Mouse (Mus musculus) MEL (cell line): Measurements from ENCODE around the gene Ipo7. TPM values are rescaled to one million over a fixed set of nuclear protein-coding genes. Genes with fewer than 3 reads are reported as not detected.

Experiments
- DNase-seq: peaks from one replicate; pipeline ENCODE4 v3.0.0; 2011; ENCODE audit warnings: low read depth, low spot score
- H3K27ac ChIP-seq: 2 replicates; pipeline ENCODE4 v1.5.1; 2012; ENCODE audit warnings: low read depth, mild to moderate bottlenecking, control low read depth, low read length, moderate library complexity; ENCODE audit not compliant: control insufficient read depth
- H3K27me3 ChIP-seq, 2 experiments: fragments of 150-350 bp in 1 of 2; sonication (generic) in 1 of 2; 2 replicates each; pipeline ENCODE4 v1.6.1; 2012; ENCODE audit warnings: low read length in 2 of 2, mild to moderate bottlenecking in 2 of 2, improper control_type of control experiment in 1 of 2, moderate library complexity in 1 of 2; ENCODE audit not compliant: insufficient read depth in 2 of 2, control insufficient read depth in 1 of 2
- H3K36me3 ChIP-seq, 2 experiments: 2 replicates each; pipeline ENCODE4 v1.6.1; 2012 to 2014; ENCODE audit warnings: low read length in 2 of 2, improper control_type of control experiment in 1 of 2, inconsistent platforms in 1 of 2, mild to moderate bottlenecking in 1 of 2; ENCODE audit not compliant: insufficient read depth in 2 of 2, control insufficient read depth in 1 of 2
- H3K4me1 ChIP-seq, 2 experiments: fragments of 150-350 bp in 1 of 2; sonication (generic) in 1 of 2; 2 replicates each; pipeline ENCODE4 v1.6.1; 2012; ENCODE audit warnings: low read length in 2 of 2, improper control_type of control experiment in 1 of 2, mild to moderate bottlenecking in 1 of 2; ENCODE audit not compliant: insufficient read depth in 2 of 2, control insufficient read depth in 1 of 2
- H3K4me3 ChIP-seq, 2 experiments: fragments of 150-350 bp in 1 of 2; sonication (generic) in 1 of 2; 2 replicates each; pipeline ENCODE4 v1.5.1; 2012; ENCODE audit warnings: low read depth in 2 of 2, low read length in 2 of 2, mild to moderate bottlenecking in 2 of 2, moderate library complexity in 2 of 2, control low read depth in 1 of 2, improper control_type of control experiment in 1 of 2; ENCODE audit not compliant: control insufficient read depth in 1 of 2, insufficient read depth in 1 of 2
- H3K79me2 ChIP-seq: 2 replicates; pipeline ENCODE4 v1.6.1; 2012; ENCODE audit warnings: mild to moderate bottlenecking, low read length, moderate library complexity; ENCODE audit not compliant: control insufficient read depth, poor library complexity, insufficient read depth
- H3K9ac ChIP-seq: 2 replicates; pipeline ENCODE4 v1.6.1; 2012; ENCODE audit warnings: low read depth, mild to moderate bottlenecking, control low read depth, low read length, moderate library complexity; ENCODE audit not compliant: control insufficient read depth, poor library complexity, severe bottlenecking
- H3K9me3 ChIP-seq: fragments of 150-350 bp; sonication (generic); replicated peaks from 2 replicates; pipeline ENCODE4 v1.6.1; 2012; ENCODE audit warnings: mild to moderate bottlenecking, low read length, improper control_type of control experiment, moderate library complexity; ENCODE audit not compliant: insufficient read depth
- CHD1 ChIP-seq: IDR thresholded peaks from 2 replicates; pipeline ENCODE4 v1.6.1; 2012; ENCODE audit warnings: low read depth, mild to moderate bottlenecking, inconsistent platforms, low read length, improper control_type of control experiment
- CHD2 ChIP-seq: IDR thresholded peaks from 2 replicates; pipeline ENCODE4 v1.6.1; 2011; ENCODE audit warnings: low read length, improper control_type of control experiment
- E2F4 ChIP-seq: IDR thresholded peaks from 2 replicates; pipeline ENCODE4 v1.6.1; 2011; ENCODE audit warnings: low read depth, low read length, improper control_type of control experiment, borderline replicate concordance
- GATA1 ChIP-seq: IDR thresholded peaks from 2 replicates; pipeline ENCODE4 v1.6.1; 2011; ENCODE audit warnings: low read depth, low read length, improper control_type of control experiment
- HCFC1 ChIP-seq: IDR thresholded peaks from 2 replicates; pipeline ENCODE4 v1.6.1; 2012; ENCODE audit warnings: low read depth, mild to moderate bottlenecking, inconsistent platforms, low read length, improper control_type of control experiment, moderate library complexity
- MAX ChIP-seq: IDR thresholded peaks from 2 replicates; pipeline ENCODE4 v1.6.1; 2011; ENCODE audit warnings: low read length, improper control_type of control experiment
- MAZ ChIP-seq: IDR thresholded peaks from 2 replicates; pipeline ENCODE4 v1.6.1; 2012; ENCODE audit warnings: low read depth, mild to moderate bottlenecking, inconsistent platforms, low read length, improper control_type of control experiment
- MYC ChIP-seq: IDR thresholded peaks from 2 replicates; pipeline ENCODE4 v1.6.1; 2011; ENCODE audit warnings: low read depth, mild to moderate bottlenecking, low read length, improper control_type of control experiment, moderate library complexity
- NELFE ChIP-seq: IDR thresholded peaks from 2 replicates; pipeline ENCODE4 v1.6.1; 2011; ENCODE audit warnings: low read depth, low read length, improper control_type of control experiment
- NRF1 ChIP-seq: IDR thresholded peaks from 2 replicates; pipeline ENCODE4 v1.6.1; 2014; ENCODE audit warnings: low read depth, mild to moderate bottlenecking, inconsistent platforms, low read length, improper control_type of control experiment, moderate library complexity; ENCODE audit not compliant: poor library complexity, insufficient read depth, severe bottlenecking
- POLR2A ChIP-seq, 2 experiments: IDR thresholded peaks; 2 replicates each; pipeline ENCODE4 v1.6.1; 2011 to 2012; ENCODE audit warnings: low read length in 2 of 2, mild to moderate bottlenecking in 2 of 2, control low read depth in 1 of 2, improper control_type of control experiment in 1 of 2, low read depth in 1 of 2, moderate library complexity in 1 of 2; ENCODE audit not compliant: control insufficient read depth in 1 of 2, insufficient read depth in 1 of 2, poor library complexity in 1 of 2
- RAD21 ChIP-seq: IDR thresholded peaks from 2 replicates; pipeline ENCODE4 v1.6.1; 2011; ENCODE audit warnings: mild to moderate bottlenecking, low read depth, low read length, improper control_type of control experiment
- RCOR1 ChIP-seq: IDR thresholded peaks from 2 replicates; pipeline ENCODE4 v1.6.1; 2012; ENCODE audit warnings: low read depth, mild to moderate bottlenecking, inconsistent platforms, low read length, improper control_type of control experiment
- SMC3 ChIP-seq: IDR thresholded peaks from 2 replicates; pipeline ENCODE4 v1.6.1; 2011; ENCODE audit warnings: low read depth, low read length, improper control_type of control experiment
- USF2 ChIP-seq, 2 experiments: IDR thresholded peaks; 2 replicates each; pipeline ENCODE4 v1.6.1; 2011 to 2012; ENCODE audit warnings: improper control_type of control experiment in 2 of 2, low read length in 2 of 2, borderline replicate concordance in 1 of 2, inconsistent platforms in 1 of 2, low read depth in 1 of 2, mild to moderate bottlenecking in 1 of 2; ENCODE audit not compliant: insufficient read depth in 1 of 2
- ZC3H11A ChIP-seq: IDR thresholded peaks from 2 replicates; pipeline ENCODE4 v1.6.1; 2012; ENCODE audit warnings: low read depth, mild to moderate bottlenecking, inconsistent platforms, low read length, improper control_type of control experiment
- ZKSCAN1 ChIP-seq: IDR thresholded peaks from 2 replicates; pipeline ENCODE4 v1.6.1; 2012; ENCODE audit warnings: low read depth, mild to moderate bottlenecking, inconsistent platforms, low read length, improper control_type of control experiment, moderate library complexity
- ZMIZ1 ChIP-seq: IDR thresholded peaks from 2 replicates; pipeline ENCODE4 v1.6.1; 2012; ENCODE audit warnings: low read depth, mild to moderate bottlenecking, inconsistent platforms, low read length, improper control_type of control experiment, moderate library complexity
- polyA plus RNA-seq, 2 experiments: library from polyadenylated mRNA; stranded (reverse) in 1 of 2; unstranded in 1 of 2; fragments of >175 nt in 1 of 2; fragments of >200 nt in 1 of 2; gene quantifications; 2 replicates each; pipeline versions ENCODE4 v1.2.1 to v1.2.4; 2012; ENCODE audit warnings: low replicate concordance in 2 of 2, low read depth in 1 of 2; ENCODE audit not compliant: insufficient read length in 2 of 2, insufficient read depth in 1 of 2, missing spikeins in 1 of 2
- total RNA-seq: library from RNA; depleted of rRNA; stranded (reverse); fragments of 300-350 nt; gene quantifications from 2 replicates; pipeline ENCODE4 v1.2.3, GENCODE M21; 2012

Gene Ipo7
- total and polyA plus RNA-seq, 3 experiments = 111 to 172 (median 145) TPM

DNA sequence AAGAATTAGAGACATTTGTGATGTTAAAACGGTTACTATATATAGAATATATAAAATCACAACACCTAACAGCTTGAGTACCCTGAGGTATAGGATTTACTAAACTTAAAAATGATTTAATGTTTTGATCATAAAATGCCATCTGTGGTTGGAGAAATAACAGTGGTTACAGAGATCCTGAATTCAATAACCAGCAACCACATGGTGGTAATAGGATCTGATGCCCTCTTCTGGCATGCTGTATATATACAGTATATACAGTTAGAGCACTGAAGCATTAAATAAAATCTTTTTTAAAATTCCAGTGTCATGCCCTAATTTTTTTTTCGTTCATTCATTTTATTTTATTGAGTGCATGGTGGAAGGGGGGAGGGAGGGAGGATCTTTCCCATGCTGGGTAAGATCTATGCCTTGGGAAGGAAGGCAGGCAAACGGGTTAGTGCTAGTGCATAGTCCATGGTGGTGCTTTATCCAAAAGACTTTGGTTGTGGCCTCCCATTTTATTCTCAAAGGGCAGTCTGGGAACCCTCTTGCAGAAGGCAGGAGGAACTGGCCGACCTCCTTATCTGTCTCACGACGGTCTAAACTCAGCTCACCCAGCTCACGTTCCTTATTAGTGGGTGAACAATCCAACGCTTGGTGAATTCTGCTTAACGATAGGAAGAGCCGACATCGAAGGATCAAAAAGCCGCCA is 41.2 kb downstream of the Ipo7 start (continued):
- TF ChIP-seq GATA1 (no peak; the same call in 1 of the 2 replicates), USF2 (IDR thresholded peaks at IDR 0.05; ENCODE audit: borderline replicate concordance in 1 of 2, insufficient read depth in 1 of 2, low read depth in 1 of 2, low read length in 2 of 2) (no peak), E2F4 (no peak), MAZ (no peak), SMC3 (peak; percentile 8; the same call in 1 of the 2 replicates), ZC3H11A (no peak), NELFE (no peak; the same call in 1 of the 2 replicates), CHD2 (no peak), ZKSCAN1 (no peak), RCOR1 (no peak), MYC (peak; percentile 84; the same call in 1 of the 2 replicates), NRF1 (no peak), HCFC1 (0 out of 2 replicates have a peak, but pooled peaks have one; percentile 11), RAD21 (peak; percentile 5; the same call in 1 of the 2 replicates), POLR2A (IDR thresholded peaks at IDR 0.05; ENCODE audit: control insufficient read depth in 1 of 2, insufficient read depth in 1 of 2, low read depth in 1 of 2, low read length in 2 of 2, poor library complexity in 1 of 2) (no peak; a peak in 1 of 4 replicates)

- Histone ChIP-seq H3K4me3 (peak overlapping the region; percentile 67 to 79), H3K27ac (peak overlapping the region; percentile 95), H3K27me3 (no peaks in the 10 kb centered on the region), H3K4me1 (peaks cover 0 to 14% of the 10 kb centered on the region in 2 experiments; a peak in 2 of 4 replicates), H3K9me3 (no peaks in the 10 kb centered on the region), H3K36me3 (peaks cover 18 to 27% of the 10 kb centered on the region in 2 experiments), H3K9ac (peak overlapping the region; percentile 97), H3K79me2 (peaks cover 23% of the 10 kb centered on the region)
- TF ChIP-seq CHD1 (0 out of 2 replicates have a peak, but pooled peaks have one; percentile 24), MAX (0 out of 2 replicates have a peak, but pooled peaks have one; percentile 19), ZMIZ1 (no peak)
- DNase-seq = peak; percentile 61
Observed at GRCm38 (mm10) chr7:110060106-110060668, 42.1 kb downstream of the Ipo7 start.
